Mouse (Mus musculus) midbrain, postnatal 0 days (tissue): ENCODE data around the gene Lmx1b. TPM values are rescaled to one million over a fixed set of nuclear protein-coding genes. Genes with fewer than 3 reads are reported as not detected.

Experiments
- ATAC-seq: fragments of 200-750 bp; cut with Nextera tagmentation; 2 replicates; pipeline ENCODE4 v1.8.0; 2017; ENCODE audit warnings: moderate number of reproducible peaks, mild to moderate bottlenecking, moderate TSS enrichment, moderate library complexity; ENCODE audit not compliant: low FRiP score
- DNase-seq: peaks from one replicate; pipeline ENCODE4 v3.0.0-alpha.2; 2015; ENCODE audit warnings: low spot score
- H3K27ac ChIP-seq: fragments of 300-500 bp; sonication (generic); 2 replicates; pipeline ENCODE4 v1.5.1; 2014; ENCODE audit warnings: low read depth, mild to moderate bottlenecking, low read length, mixed read lengths
- H3K27me3 ChIP-seq: fragments of 300-500 bp; sonication (generic); 2 replicates; pipeline ENCODE4 v1.6.1; 2014; ENCODE audit warnings: low read length, control low read depth, mixed read lengths; ENCODE audit not compliant: insufficient read depth
- H3K36me3 ChIP-seq: fragments of 300-500 bp; sonication (generic); 2 replicates; pipeline ENCODE4 v1.6.1; 2014; ENCODE audit warnings: low read length, control low read depth, mixed read lengths; ENCODE audit not compliant: insufficient read depth
- H3K4me1 ChIP-seq: fragments of 300-500 bp; sonication (generic); 2 replicates; pipeline ENCODE4 v1.6.1; 2014; ENCODE audit warnings: mild to moderate bottlenecking, control low read depth, antibody characterized with exemption, low read length, mixed read lengths; ENCODE audit not compliant: insufficient read depth
- H3K4me2 ChIP-seq: fragments of 300-500 bp; sonication (generic); 2 replicates; pipeline ENCODE4 v1.6.1; 2014; ENCODE audit warnings: low read depth, mild to moderate bottlenecking, low read length, mixed read lengths; ENCODE audit not compliant: poor library complexity, severe bottlenecking
- H3K4me3 ChIP-seq: fragments of 300-500 bp; sonication (generic); 2 replicates; pipeline ENCODE4 v1.5.1; 2014; ENCODE audit warnings: low read depth, mild to moderate bottlenecking, low read length, moderate library complexity
- H3K9ac ChIP-seq: fragments of 300-500 bp; sonication (generic); replicated peaks from 2 replicates; pipeline ENCODE4 v1.6.1; 2014; ENCODE audit warnings: mild to moderate bottlenecking, low read length, moderate library complexity, mixed read lengths; ENCODE audit not compliant: poor library complexity, severe bottlenecking
- H3K9me3 ChIP-seq: fragments of 300-500 bp; sonication (generic); 2 replicates; pipeline ENCODE4 v1.6.1; 2016; ENCODE audit warnings: low read length, control low read depth
- CTCF ChIP-seq: IDR thresholded peaks from 2 replicates; pipeline ENCODE4 v1.5.1; 2016; ENCODE audit warnings: antibody characterized with exemption, mild to moderate bottlenecking
- WGBS: fragments of 180-500 bp; shearing (Covaris S2); extraction: QIAGEN DNeasy Blood & Tissue Kit; methylation state at CpG from one replicate; pipeline ENCODE4 v1.1.7; 2014; 5-methylcytosine and 5-hydroxymethylcytosine counted together
- polyA plus RNA-seq: library from polyadenylated mRNA; unstranded; fragments of >200 nt; fragmentation: Nextera tagmentation; extraction: Ambion mirVana; gene quantifications from 2 replicates; pipeline ENCODE4 v1.2.1, GENCODE M21; 2015
- total RNA-seq: library from RNA; depleted of rRNA; stranded (reverse); fragments of >200 nt; gene quantifications from 2 replicates; pipeline ENCODE4 v1.2.3, GENCODE M21; 2014

Gene Lmx1b
- total and polyA plus RNA-seq, 2 experiments from 2014 or later, result 0.83 to 8.4 TPM

DNA sequence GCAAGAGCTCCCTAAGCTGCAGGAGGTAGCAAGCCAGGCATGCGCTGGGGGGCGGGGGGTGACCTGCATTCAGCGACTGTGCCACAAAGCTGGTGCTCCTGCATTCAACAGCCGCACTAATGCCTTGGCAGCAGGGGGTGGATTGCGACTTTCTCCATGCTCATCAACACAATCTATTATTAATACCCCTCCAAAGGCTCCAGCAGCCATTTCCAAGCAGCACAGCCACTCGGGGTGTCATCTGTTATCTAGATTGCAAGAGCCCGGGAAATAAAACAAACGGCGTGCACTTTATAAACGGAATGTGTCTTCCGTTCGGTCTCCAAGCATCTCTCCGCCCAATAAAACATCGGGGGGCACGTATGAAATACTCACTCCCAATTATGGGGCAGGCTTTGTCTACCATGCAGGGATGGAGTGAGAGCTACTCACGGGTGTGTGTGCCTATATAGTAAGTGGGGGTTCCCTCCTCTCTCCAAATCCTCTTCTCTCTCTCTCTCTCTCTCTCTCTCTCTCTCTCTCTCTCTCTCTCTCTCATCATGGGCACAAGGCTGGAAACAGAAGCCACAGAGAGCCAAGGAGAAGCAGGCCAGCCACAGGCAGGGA lies 69.0 kb downstream of the Lmx1b start:
- H3K4me3 ChIP-seq, result no peak overlapping the region
- H3K4me1 ChIP-seq, result no peaks in the 10 kb centered on the region
- DNase-seq (peak; percentile 68), ATAC-seq (0 out of 2 replicates have a peak, but pooled peaks have one; percentile 35)
- no peak overlapping the region for H3K4me2 ChIP-seq
- 20% methylated on average over 16 of the region's 16 CpGs for WGBS
- no peaks in the 10 kb centered on the region for H3K36me3 ChIP-seq
- H3K9ac ChIP-seq, result no peak overlapping the region
- H3K27me3 ChIP-seq, result peaks cover 19% of the 10 kb centered on the region
- peak overlapping the region; percentile 43 for H3K27ac ChIP-seq
- no peaks in the 10 kb centered on the region for H3K9me3 ChIP-seq
- no peak for TF ChIP-seq CTCF

- H3K4me1 ChIP-seq, result no peaks in the 10 kb centered on the region
- no peak overlapping the region for H3K4me2 ChIP-seq
- H3K4me3 ChIP-seq, result no peak overlapping the region
- peaks cover 19% of the 10 kb centered on the region for H3K27me3 ChIP-seq
- no peaks in the 10 kb centered on the region for H3K36me3 ChIP-seq
- TF ChIP-seq CTCF, result no peak
- no peak overlapping the region for H3K9ac ChIP-seq
- no peaks in the 10 kb centered on the region for H3K9me3 ChIP-seq
- DNase-seq (no peak), ATAC-seq (no peak)
- H3K27ac ChIP-seq, result no peak overlapping the region
- 77% methylated on average over 10 of the region's 10 CpGs for WGBS
These were observed 70.6 kb downstream of the Lmx1b start for GRCm38 (mm10) chr2:33569698-33570097.

DNA sequence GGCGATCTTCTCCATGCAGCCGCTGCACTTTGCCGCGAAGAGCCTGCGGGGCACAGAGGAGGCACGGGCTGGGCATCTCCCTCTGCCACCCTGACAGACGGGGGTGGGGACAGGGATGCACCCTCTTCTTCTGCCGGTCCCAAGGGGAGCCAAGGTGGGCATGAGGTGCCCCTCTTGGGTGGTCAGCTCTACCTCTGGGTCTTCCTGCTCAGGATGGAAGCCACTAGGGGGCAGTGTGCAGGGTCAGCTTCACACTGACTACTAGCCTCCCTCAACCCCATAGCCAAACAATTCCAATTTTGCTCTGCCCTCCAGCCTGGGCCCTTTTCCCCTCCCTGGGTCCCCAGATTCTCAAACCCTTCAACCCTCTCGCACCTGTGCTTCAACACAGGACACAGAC lies 71.1 kb downstream of the Lmx1b start:
- Histone ChIP-seq H3K9ac (no peak overlapping the region), H3K4me3 (no peak overlapping the region), H3K27ac (no peak overlapping the region), H3K4me1 (no peaks in the 10 kb centered on the region), H3K36me3 (no peaks in the 10 kb centered on the region), H3K4me2 (no peak overlapping the region), H3K9me3 (no peaks in the 10 kb centered on the region), H3K27me3 (peaks cover 19% of the 10 kb centered on the region)
- WGBS, result 47% methylated on average over 9 of the region's 9 CpGs
- TF ChIP-seq CTCF, result peak; percentile 59
- DNase-seq (no peak), ATAC-seq (no peak)

- H3K27ac ChIP-seq, result no peak overlapping the region
- no peaks in the 10 kb centered on the region for H3K36me3 ChIP-seq
- 59% methylated on average over 4 of the region's 4 CpGs for WGBS
- ATAC-seq (no peak), DNase-seq (peak; percentile 29)
- H3K4me1 ChIP-seq, result no peaks in the 10 kb centered on the region
- no peaks in the 10 kb centered on the region for H3K9me3 ChIP-seq
- no peak overlapping the region for H3K4me2 ChIP-seq
- H3K9ac ChIP-seq, result no peak overlapping the region
- no peak for TF ChIP-seq CTCF
- H3K4me3 ChIP-seq, result no peak overlapping the region
- peaks cover 14% of the 10 kb centered on the region for H3K27me3 ChIP-seq
These were observed 74.4 kb downstream of the Lmx1b start for GRCm38 (mm10) chr2:33565886-33566285.

DNA sequence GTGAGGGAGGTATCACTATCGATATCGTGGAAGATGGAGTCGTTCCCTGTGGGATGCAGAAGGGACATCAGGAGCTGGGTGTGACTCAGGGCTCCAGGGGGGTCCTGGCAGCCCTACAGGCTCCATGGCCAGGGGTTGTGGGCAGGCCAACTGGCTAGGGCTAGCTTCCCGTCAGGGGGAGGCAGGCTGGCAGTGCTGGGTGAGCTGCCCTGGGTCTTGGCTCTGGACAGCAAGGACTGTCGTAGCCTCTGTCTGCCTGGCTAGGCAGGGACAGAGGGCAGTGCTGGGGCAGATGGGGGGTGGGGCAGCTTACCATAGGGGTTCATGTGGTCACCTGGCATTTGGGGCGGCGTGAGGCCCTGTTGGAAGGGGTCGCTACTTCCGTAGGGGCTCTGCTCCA lies 75.6 kb downstream of the Lmx1b start:
- H3K9me3 ChIP-seq, result no peaks in the 10 kb centered on the region
- no peak overlapping the region for H3K4me3 ChIP-seq
- H3K9ac ChIP-seq, result no peak overlapping the region
- ATAC-seq (no peak), DNase-seq (no peak)
- no peak overlapping the region for H3K27ac ChIP-seq
- WGBS, result 87% methylated on average over 9 of the region's 9 CpGs
- H3K27me3 ChIP-seq, result peaks cover 15% of the 10 kb centered on the region
- no peak overlapping the region for H3K4me2 ChIP-seq
- no peak for TF ChIP-seq CTCF
- no peaks in the 10 kb centered on the region for H3K36me3 ChIP-seq
- no peaks in the 10 kb centered on the region for H3K4me1 ChIP-seq

DNA sequence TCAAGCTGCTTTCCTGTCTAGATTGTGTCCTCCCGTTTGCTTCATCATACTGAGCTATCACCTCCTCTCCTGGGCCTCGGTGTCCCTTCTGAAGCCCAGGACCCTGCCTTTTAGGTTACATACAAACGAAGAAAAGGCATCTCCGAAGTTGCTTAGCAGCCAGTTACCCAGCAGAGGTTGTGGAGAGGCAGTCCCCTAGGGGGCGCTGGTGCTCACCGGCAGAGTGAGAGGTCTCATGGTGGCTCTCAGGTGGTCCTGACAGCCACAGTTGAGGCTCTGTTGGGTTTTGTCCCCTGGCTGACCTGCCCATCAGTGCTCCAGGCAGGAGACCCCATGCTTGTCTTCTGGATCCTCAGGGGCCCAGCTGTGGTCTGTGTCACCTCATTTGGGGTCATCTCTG lies 80.6 kb downstream of the Lmx1b start:
- Histone ChIP-seq H3K9ac (no peak overlapping the region), H3K27ac (no peak overlapping the region), H3K9me3 (no peaks in the 10 kb centered on the region), H3K36me3 (no peaks in the 10 kb centered on the region), H3K4me3 (no peak overlapping the region), H3K4me1 (no peaks in the 10 kb centered on the region), H3K4me2 (no peak overlapping the region), H3K27me3 (peaks cover 5% of the 10 kb centered on the region; the same call in 1 of the 2 replicates)
- DNase-seq (peak; percentile 61), ATAC-seq (no peak)
- WGBS, result 6% methylated on average over 6 of the region's 6 CpGs
- TF ChIP-seq CTCF, result peak; percentile 72
